Mouse (Mus musculus) splenic B cell, adult 2 months (primary cell): ENCODE measurements around the gene Gm43517.

Experiments
- DNase-seq: peaks from one replicate; pipeline ENCODE4 v3.0.0-alpha.2; 2011; ENCODE audit warnings: low read depth, low spot score
- H3K27me3 ChIP-seq: 2 replicates; pipeline ENCODE4 v1.6.1; 2012; ENCODE audit warnings: mild to moderate bottlenecking, low read length, moderate library complexity, mixed read lengths; ENCODE audit not compliant: control insufficient read depth, poor library complexity, insufficient read depth, severe bottlenecking
- H3K36me3 ChIP-seq: 2 replicates; pipeline ENCODE4 v1.6.1; 2012; ENCODE audit warnings: mild to moderate bottlenecking, low read length, moderate library complexity, mixed read lengths; ENCODE audit not compliant: control insufficient read depth, poor library complexity, insufficient read depth, severe bottlenecking

Gm43517 gene

GRCm38 (mm10) chr12:49384876-49385630 is at the start of gene Gm43517:
Gene Gm43517, plus strand, starts transcription at chr12:49385174.
- no peaks in the 10 kb centered on the region for H3K36me3 ChIP-seq
- no peak for DNase-seq
- no peaks in the 10 kb centered on the region for H3K27me3 ChIP-seq

- DNase-seq, result no peak
- H3K36me3 ChIP-seq, result no peaks in the 10 kb centered on the region
- H3K27me3 ChIP-seq, result no peaks in the 10 kb centered on the region
Observed at GRCm38 (mm10) chr12:49349697-49350096, 35.3 kb upstream of the Gm43517 start.

- H3K36me3 ChIP-seq, result no peaks in the 10 kb centered on the region
- H3K27me3 ChIP-seq, result no peaks in the 10 kb centered on the region
- DNase-seq, result no peak
Observed at GRCm38 (mm10) chr12:49368931-49369330, 16.0 kb upstream of the Gm43517 start.

GRCm38 (mm10) chr12:49372170-49372569 is 12.8 kb upstream of the Gm43517 start:
- Histone ChIP-seq H3K27me3 (no peaks in the 10 kb centered on the region), H3K36me3 (no peaks in the 10 kb centered on the region)
- no peak for DNase-seq

- Histone ChIP-seq H3K36me3 (no peaks in the 10 kb centered on the region), H3K27me3 (no peaks in the 10 kb centered on the region)
- DNase-seq, result no peak
Observed at GRCm38 (mm10) chr12:49373176-49373575, 11.8 kb upstream of the Gm43517 start.

GRCm38 (mm10) chr12:49373821-49374605 is 11.0 kb upstream of the Gm43517 start:
- Histone ChIP-seq H3K27me3 (no peaks in the 10 kb centered on the region), H3K36me3 (no peaks in the 10 kb centered on the region)
- no peak for DNase-seq

GRCm38 (mm10) chr12:49374606-49374995 is 10.4 kb upstream of the Gm43517 start:
- no peaks in the 10 kb centered on the region for H3K36me3 ChIP-seq
- no peaks in the 10 kb centered on the region for H3K27me3 ChIP-seq
- DNase-seq, result no peak

- no peak for DNase-seq
- Histone ChIP-seq H3K36me3 (no peaks in the 10 kb centered on the region), H3K27me3 (no peaks in the 10 kb centered on the region)
Observed at GRCm38 (mm10) chr12:49375427-49376317, 9.3 kb upstream of the Gm43517 start.

GRCm38 (mm10) chr12:49376318-49376992 is 8.5 kb upstream of the Gm43517 start:
- DNase-seq, result no peak
- no peaks in the 10 kb centered on the region for H3K36me3 ChIP-seq
- no peaks in the 10 kb centered on the region for H3K27me3 ChIP-seq

GRCm38 (mm10) chr12:49377281-49377970 is 7.5 kb upstream of the Gm43517 start:
- H3K36me3 ChIP-seq, result no peaks in the 10 kb centered on the region
- H3K27me3 ChIP-seq, result no peaks in the 10 kb centered on the region
- DNase-seq, result no peak

GRCm38 (mm10) chr12:49378920-49379319 is 6.1 kb upstream of the Gm43517 start:
- Histone ChIP-seq H3K36me3 (no peaks in the 10 kb centered on the region), H3K27me3 (no peaks in the 10 kb centered on the region)
- no peak for DNase-seq

GRCm38 (mm10) chr12:49379446-49379845 is 5.5 kb upstream of the Gm43517 start:
- Histone ChIP-seq H3K36me3 (no peaks in the 10 kb centered on the region), H3K27me3 (no peaks in the 10 kb centered on the region)
- DNase-seq, result no peak

GRCm38 (mm10) chr12:49380442-49380841 is 4.5 kb upstream of the Gm43517 start:
- no peak for DNase-seq
- H3K36me3 ChIP-seq, result no peaks in the 10 kb centered on the region
- no peaks in the 10 kb centered on the region for H3K27me3 ChIP-seq

- no peaks in the 10 kb centered on the region for H3K27me3 ChIP-seq
- no peak for DNase-seq
- H3K36me3 ChIP-seq, result no peaks in the 10 kb centered on the region
Observed at GRCm38 (mm10) chr12:49381031-49381525, 3.9 kb upstream of the Gm43517 start.
